Mouse (Mus musculus) adrenal gland, postnatal 25 days (tissue): ENCODE results near the gene Ciao2b. TPM values are rescaled to one million over a fixed set of nuclear protein-coding genes. Genes with fewer than 3 reads are reported as not detected.

Experiments
- total RNA-seq: library from RNA; stranded (reverse); gene quantifications from 2 replicates; pipeline ENCODE4 v1.2.3, GENCODE M21; 2021

Gene Ciao2b
- total RNA-seq, 1 experiment from 2014 or later = 44.1 TPM

Other genes starting within 250 kb of the Ciao2b start
- 44.4 and 46.0 TPM in 2 replicates for gene Cmtm4, start 246.2 kb downstream of the Ciao2b start, total RNA-seq
- 138 and 198 TPM in 2 replicates for gene Dync1li2, start 198.9 kb downstream of the Ciao2b start, total RNA-seq
- gene Terb1, start 132.1 kb downstream of the Ciao2b start, total RNA-seq = not detected in 2 replicates
- 39.4 and 43.1 TPM in 2 replicates for gene Nae1, start 107.3 kb downstream of the Ciao2b start, total RNA-seq
- 2.3 and 2.6 TPM in 2 replicates for gene Car7, start 107.3 kb downstream of the Ciao2b start, total RNA-seq
- 31.0 and 32.4 TPM in 2 replicates for gene Pdp2, start 50.5 kb downstream of the Ciao2b start, total RNA-seq
- not detected in 2 replicates for gene Cdh16, start 17.6 kb downstream of the Ciao2b start, total RNA-seq
- gene Rrad, start 10.6 kb downstream of the Ciao2b start, total RNA-seq = 3.9 TPM in 2 replicates
- 2.0 TPM in 1 of 2 replicates, not detected in the other for gene Ces2a, start 92.0 kb upstream of the Ciao2b start, total RNA-seq
- 0.39 and 0.48 TPM in 2 replicates for gene Ces2b, start 189.6 kb upstream of the Ciao2b start, total RNA-seq
- not detected in 2 replicates for gene Ces2c, start 205.1 kb upstream of the Ciao2b start, total RNA-seq